Mouse (Mus musculus): ENCODE results near the gene Vmn1r121.
"Not testable (repeated sequence)": the region's sequence is repeated elsewhere in the genome, so short reads cannot be mapped to it uniquely, and the experiment has no call there.

Vmn1r121 gene

GRCm38 (mm10) chr7:21098413-21098812 lies at the start of gene Vmn1r121:
Gene Vmn1r121 (minus strand): TSS chr7:21098513.
- DNase-seq = not testable (repeated sequence)

GRCm38 (mm10) chr7:21134028-21134427 lies 35.7 kb upstream of the Vmn1r121 start, which contains the start of gene Vmn1r122:
Gene Vmn1r122 (minus strand): TSS chr7:21134128.
- not testable (repeated sequence) for DNase-seq

GRCm38 (mm10) chr7:21053684-21054083 lies 44.6 kb downstream of the Vmn1r121 start, which contains the start of gene Vmn1r120:
Gene Vmn1r120 (minus strand): TSS chr7:21053784.
- not testable (repeated sequence) for DNase-seq
